Mouse (Mus musculus): ENCODE results near the gene Phf24. TPM values are rescaled to one million over a fixed set of nuclear protein-coding genes. Genes with fewer than 3 reads are reported as not detected.

Phf24 gene
- polyA plus RNA-seq, 1 experiment from 2014 or later: 3.4 TPM

Other genes with a start within 250 kb of the Phf24 start
- gene 4930578G10Rik, start 181.1 kb upstream of the Phf24 start, polyA plus RNA-seq (2016; fragmentation: Nextera tagmentation; extraction: Ambion mirVana): 0.40 TPM in 1 of 2 replicates, not detected in the other
- gene Ccl19, start 160.1 kb upstream of the Phf24 start, polyA plus RNA-seq (2016; fragmentation: Nextera tagmentation; extraction: Ambion mirVana): not detected in 2 replicates
- gene Ccl21a, start 142.7 kb upstream of the Phf24 start, polyA plus RNA-seq (2016; fragmentation: Nextera tagmentation; extraction: Ambion mirVana): 0.33 and 0.45 TPM in 2 replicates
- gene Fam205a1, start 62.8 kb upstream of the Phf24 start, polyA plus RNA-seq (2016; fragmentation: Nextera tagmentation; extraction: Ambion mirVana): 0.04 TPM in 1 of 2 replicates, not detected in the other
- 0.11 TPM in 1 of 2 replicates, not detected in the other for gene Gm12394, start 59.9 kb upstream of the Phf24 start, polyA plus RNA-seq (2016; fragmentation: Nextera tagmentation; extraction: Ambion mirVana)
- 0.37 and 0.60 TPM in 2 replicates for gene Fam205c, start 42.4 kb upstream of the Phf24 start, polyA plus RNA-seq (2016; fragmentation: Nextera tagmentation; extraction: Ambion mirVana)
- gene Dnajb5, start 33.2 kb downstream of the Phf24 start, polyA plus RNA-seq (2016; fragmentation: Nextera tagmentation; extraction: Ambion mirVana): 15.6 and 17.7 TPM in 2 replicates
- 0.23 and 0.49 TPM in 2 replicates for gene 1700022I11Rik, start 52.9 kb downstream of the Phf24 start, polyA plus RNA-seq (2016; fragmentation: Nextera tagmentation; extraction: Ambion mirVana)
- 568 and 582 TPM in 2 replicates for gene Vcp, start 83.8 kb downstream of the Phf24 start, polyA plus RNA-seq (2016; fragmentation: Nextera tagmentation; extraction: Ambion mirVana)
- 12.2 and 12.9 TPM in 2 replicates for gene Fancg, start 93.8 kb downstream of the Phf24 start, polyA plus RNA-seq (2016; fragmentation: Nextera tagmentation; extraction: Ambion mirVana)
- gene Pigo, start 109.2 kb downstream of the Phf24 start, polyA plus RNA-seq (2016; fragmentation: Nextera tagmentation; extraction: Ambion mirVana): 15.8 and 18.7 TPM in 2 replicates
- gene Stoml2, start 115.0 kb downstream of the Phf24 start, polyA plus RNA-seq (2016; fragmentation: Nextera tagmentation; extraction: Ambion mirVana): 208 and 219 TPM in 2 replicates
- gene Fam214b, start 129.6 kb downstream of the Phf24 start, polyA plus RNA-seq (2016; fragmentation: Nextera tagmentation; extraction: Ambion mirVana): 17.4 and 19.3 TPM in 2 replicates
- gene Unc13b, start 142.3 kb downstream of the Phf24 start, polyA plus RNA-seq (2016; fragmentation: Nextera tagmentation; extraction: Ambion mirVana): 15.1 and 15.8 TPM in 2 replicates

Measured in heart, embryonic 12.5 days (tissue).